Mouse (Mus musculus): ENCODE measurements around the gene A3galt2.

A3galt2 gene

DNA sequence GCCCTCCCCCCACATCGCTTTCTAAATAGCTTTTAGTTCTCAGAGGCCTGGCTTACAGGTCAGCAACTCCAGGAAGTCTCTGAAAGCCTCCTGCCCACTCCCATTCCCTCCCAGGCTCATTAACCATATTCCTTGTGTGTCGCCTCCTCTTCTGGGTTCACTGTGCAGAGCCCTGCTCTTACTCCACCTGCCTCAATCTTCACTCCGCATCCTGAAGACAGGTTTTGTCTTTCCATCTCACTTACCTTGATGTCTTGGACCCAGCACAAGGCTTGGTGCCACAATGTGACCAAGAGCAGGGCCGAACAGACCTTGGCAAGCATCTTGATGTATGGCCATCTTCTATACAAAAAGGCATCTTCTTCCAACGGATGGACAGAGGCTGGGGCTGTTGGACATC lies 4.0 kb downstream of the A3galt2 start:
- DNase-seq, result no peak

DNA sequence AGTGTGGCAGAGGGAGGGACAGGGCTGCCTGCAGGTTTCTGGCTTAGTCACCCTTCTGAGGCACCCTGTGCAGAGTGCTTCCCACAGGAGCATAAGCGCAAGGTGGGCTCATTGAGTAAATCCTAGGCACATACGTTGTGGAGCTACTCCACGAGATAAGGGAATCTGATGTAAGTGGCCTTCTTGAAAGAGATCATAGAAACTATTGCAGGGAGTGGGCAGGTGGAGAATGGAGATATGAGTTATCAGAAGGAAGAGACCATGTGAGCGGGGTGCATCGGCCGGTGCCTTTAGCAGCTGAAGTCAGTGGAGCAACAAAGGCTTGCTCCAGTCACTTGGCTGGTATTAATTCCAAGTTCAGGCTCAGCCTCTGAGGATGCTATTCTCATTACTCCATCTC lies 4.9 kb downstream of the A3galt2 start:
- no peak for DNase-seq

DNA sequence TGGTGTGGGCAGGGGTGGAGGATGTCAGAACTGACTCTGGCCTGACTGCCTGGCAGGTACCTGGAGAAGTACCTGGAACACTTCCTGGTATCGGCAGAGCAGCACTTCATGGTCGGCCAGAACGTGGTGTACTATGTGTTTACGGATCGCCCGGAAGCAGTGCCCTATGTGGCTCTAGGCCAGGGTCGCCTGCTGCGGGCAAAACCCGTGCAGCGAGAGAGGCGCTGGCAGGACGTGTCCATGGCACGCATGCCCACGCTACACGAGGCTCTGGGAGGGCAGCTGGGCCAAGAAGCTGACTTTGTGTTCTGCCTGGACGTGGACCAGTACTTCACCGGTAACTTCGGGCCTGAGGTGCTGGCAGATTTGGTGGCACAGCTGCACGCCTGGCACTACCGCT lies 11.8 kb downstream of the A3galt2 start:
- no peak for DNase-seq

DNA sequence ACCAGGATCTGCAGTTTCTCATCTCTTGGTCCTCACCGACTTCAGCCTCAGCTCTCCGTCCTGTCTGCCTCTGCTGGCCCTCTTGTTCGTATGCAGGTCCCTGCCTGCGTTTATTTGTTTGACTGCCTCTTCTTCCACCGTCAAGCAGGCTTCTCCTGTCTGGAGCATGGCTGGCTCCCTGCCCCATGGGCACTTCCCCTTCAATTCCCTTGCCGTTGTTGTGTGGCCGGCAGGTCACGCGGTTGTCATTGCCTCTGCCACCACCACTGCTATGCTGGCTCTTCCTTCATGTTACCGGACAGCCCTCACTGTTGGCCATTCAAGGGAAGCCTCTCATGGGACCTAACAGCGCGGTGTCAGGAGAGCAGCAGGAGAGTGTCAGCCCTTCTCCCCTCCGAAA lies 13.0 kb downstream of the A3galt2 start:
- DNase-seq, result no peak

DNA sequence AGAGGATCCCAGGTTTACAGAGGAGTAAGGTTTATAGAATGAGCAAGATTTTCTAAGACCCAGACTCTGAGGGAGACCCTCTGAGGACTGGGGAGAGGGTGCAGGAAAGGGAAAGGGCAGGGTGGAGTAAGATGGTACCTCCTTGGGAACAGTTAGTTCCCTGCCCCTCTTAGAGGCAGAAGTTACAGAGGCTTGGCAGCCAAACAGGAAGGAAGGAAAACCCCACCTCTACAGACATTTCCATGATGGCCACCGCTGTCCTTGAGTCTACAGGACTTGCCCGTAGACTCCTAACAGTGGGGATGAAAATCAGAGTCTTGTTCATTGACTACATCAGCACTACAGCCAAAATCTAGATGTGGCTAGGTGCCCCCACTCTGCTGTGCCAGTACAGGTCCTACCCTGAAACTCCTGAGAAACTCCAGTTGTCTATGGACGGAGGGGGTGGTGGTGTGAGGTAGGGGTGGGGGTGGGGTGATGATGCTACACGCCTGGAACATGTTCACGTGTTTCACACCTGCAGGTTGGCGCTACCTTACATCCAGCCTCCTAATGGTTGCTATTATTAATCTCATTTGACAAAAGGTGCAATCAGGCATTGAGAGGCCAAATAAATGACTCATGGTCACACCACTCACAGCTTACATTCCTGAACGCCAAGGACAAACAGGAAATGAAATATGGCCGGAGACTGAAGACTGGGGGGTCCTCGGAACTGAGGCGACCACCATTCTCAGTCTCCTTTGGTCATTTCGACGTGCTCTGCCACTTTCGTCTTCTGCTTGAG lies 14.6 kb downstream of the A3galt2 start:
- DNase-seq, result no peak

DNA sequence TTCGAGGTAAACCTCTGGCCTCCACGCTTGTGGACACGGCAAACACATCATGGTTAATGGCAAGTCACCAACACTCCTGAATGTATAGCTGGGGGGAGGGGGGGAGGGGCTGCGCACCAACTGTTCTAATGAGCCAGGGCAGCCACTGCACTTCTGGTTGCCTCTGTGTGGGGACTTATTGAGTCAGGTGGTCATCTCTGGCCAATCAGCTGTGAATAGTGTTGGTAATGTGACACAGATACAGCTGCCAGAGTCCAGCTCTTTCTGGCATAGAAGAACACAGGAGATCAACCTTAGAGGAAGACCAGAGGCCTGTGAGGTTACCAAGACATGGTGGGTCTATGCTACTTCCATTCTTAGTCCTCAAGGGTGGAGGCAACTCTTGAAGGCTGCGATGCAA lies 15.5 kb downstream of the A3galt2 start:
- no peak for DNase-seq

DNA sequence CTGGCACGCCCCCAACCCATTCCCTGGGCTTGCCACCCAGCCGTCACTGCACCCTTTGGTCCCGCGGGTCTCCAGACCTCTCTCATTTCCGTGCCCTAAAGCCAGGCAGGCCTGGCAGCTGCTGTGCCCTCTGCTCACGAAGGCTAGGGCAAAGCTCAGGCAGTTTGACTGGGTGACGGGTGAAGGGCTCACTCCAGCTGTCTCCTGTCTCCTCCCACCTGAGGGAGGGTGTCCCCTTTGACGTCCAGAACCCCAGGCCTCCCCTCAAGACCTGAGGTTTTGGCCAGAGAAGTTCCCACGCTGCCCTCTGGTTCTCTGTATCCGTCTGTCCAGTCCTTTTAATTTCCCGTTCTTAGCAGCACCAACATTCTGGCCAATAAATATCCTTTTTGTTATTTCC lies 18.7 kb downstream of the A3galt2 start:
- no peak for DNase-seq

DNA sequence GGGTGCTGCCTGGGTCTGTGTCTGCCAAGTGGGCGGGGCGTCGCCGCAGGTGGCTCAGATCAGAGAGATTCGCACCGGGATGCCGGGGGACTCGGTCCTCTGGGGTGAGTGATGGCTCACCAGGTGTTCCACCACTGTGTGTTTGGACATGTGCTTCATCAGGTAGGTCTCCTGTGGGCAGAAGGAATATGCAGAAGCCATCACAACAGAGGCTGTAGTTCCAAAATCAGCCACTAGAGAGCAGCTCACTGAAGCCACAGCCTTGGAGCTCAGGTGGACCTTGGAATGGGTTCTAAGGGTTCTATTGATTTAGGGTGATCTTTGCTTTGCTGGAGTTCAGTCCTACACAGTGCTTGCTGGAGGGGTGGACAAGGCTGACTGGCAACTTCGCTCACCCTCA lies 19.3 kb downstream of the A3galt2 start:
- DNase-seq, result peak in 1 of 2 experiments; percentile 56

DNA sequence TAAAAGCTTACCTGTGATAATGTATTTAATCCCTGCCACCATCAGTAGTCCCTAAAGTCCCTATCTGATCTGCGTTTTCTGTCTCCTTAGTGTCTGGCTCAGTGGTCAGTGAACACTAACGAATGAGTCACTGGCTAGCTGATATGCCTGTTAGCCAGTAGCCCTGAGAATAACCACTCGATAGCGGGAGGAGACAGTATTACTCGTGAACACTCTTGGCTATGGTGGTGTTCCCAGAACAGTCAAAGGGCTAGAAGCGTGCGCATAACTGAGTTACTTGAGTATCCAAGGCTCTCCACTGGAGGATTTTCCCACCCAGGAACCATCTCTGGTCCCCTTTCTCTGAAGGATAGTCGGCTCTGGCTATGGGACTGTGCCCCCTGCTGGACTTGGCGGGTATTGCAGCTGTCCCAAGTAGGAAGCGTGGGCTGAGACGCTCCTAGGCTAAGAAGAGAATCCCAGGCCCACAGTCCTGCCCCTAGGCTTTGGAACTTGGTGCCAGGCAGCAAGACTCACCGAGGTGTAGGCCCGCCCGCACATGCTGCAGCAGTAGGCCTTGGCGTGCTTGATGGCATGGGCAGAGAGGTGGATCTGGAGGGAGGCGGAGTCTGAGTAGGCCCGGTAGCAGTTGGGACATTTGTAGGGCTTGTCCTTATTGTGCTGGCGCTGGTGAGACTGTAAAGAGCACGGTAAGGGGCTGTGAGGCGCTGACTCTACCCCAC lies 21.6 kb downstream of the A3galt2 start:
- peak; percentile 45 to 82 for DNase-seq

DNA sequence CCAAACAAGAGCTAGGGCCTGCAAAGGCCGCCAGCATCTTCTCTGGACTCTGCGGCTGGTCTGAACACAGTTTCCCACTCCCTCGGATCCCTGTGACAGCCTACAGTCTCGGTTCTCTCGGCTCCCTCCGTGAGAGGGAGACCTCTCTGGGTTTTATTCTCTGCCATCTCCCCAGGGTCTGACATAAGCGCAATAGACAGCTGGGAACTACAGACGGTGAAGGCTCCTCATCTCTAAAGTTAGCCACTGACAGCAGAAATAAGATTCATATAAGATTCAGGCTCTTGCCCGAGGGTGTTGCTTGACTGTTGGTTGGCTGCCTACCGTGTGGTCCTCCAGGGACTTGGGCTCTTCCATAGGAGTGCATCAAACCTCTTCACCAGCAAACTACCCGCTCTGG lies 22.4 kb downstream of the A3galt2 start:
- no peak for DNase-seq

DNA sequence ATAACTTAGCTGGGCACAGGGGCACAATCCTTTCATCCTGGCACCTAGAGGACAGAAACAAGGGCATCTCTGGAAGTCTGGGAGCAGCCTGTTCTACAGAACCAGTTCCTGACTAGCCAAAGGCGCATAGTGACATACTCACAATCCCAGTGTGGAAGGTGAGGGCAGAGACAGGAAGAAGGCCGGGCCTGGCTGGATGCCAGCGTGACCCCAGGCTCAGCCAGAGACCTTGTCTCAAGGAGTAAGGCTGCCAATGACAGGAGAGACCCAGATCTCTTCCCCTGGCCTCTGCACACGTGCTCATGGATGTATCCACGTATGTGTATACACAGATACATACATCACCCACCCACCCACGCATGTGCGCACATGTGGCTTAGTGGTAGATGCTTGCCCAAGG lies 26.9 kb downstream of the A3galt2 start:
- DNase-seq, result no peak

DNA sequence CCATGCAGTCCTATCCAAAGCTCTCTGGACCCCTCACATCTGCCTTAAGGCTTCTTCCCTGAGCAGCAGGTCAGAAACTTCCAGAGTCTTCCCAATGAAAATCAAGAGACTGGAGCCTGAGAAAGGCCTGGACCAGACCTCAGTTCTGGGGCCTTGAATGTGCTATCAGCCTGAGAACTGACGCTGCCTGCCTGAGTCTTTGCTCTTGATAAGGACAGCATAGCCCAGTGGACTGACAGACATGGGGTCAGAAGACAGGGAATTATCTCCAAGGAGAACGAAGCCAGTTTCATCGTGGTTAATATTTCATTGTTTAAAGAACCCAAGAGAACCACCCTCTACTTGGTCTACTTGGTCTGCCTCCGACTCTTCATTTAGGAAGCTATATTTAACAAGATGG lies 27.5 kb downstream of the A3galt2 start:
- DNase-seq, result no peak

DNA sequence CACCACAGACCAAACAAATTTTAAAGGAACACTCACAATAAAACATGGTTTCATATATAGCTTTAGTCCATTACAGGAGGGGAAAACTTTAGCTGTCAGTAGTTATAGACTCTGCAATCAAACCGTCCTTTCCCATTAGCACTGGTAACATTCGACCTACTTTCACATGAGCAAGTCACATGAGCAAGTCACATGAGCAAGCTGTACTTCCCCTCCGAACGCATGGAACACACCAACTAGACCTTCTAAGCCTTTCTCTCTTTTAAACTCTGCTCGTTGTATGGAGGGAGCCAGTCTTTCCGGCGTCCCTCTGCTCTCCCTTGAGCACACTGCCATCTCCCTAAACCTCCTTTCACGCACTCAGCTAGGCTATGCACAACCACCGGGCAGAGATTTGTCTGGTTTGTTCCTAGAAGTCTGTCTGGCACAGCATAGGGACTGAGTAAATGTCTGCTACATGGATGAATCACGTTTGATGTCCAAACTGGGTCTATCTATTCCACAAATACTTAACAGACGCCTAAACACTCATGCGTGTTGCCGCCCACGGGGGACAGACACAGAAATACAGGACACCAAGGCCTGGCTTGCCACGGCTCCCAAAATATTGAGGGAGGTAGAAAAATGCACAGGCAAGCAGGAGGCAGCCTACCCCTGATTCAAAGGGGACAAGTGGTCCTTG lies 29.9 kb downstream of the A3galt2 start:
- no peak for DNase-seq

DNA sequence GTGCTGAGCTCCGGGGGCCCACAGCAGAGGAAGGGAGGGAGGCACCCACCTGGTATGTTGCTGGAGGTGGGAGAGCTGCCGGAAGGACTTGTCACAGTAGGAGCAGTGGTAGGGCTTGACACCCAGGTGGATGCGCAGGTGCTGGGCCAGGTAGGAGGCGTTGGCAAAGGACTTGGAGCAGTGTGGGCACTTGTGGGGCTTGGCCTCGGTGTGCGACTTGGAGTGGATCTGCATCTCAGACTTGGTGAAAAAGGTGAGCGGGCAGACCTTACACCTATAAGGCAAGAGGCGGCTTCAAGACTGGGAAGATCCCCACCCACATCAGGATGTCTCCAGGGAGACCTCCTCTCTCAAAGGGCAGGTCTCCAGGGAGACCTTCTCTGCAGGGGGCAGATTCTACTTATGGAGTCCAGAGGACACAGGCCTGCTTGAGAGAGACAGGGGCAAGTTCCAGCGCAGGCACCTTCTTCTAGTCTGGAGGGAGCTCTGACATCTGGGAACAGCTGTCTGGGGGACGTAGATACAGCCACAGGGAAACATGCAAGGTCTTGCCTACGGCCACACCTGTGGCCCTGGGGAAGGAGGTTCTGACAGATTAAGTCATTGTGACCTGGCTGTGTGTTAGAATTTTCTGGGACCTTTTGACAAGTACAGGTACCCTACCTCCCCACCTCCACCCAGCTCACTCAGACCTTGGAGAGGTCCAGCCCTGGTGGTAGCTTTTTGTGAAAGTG lies 30.9 kb downstream of the A3galt2 start:
- no peak for DNase-seq

DNA sequence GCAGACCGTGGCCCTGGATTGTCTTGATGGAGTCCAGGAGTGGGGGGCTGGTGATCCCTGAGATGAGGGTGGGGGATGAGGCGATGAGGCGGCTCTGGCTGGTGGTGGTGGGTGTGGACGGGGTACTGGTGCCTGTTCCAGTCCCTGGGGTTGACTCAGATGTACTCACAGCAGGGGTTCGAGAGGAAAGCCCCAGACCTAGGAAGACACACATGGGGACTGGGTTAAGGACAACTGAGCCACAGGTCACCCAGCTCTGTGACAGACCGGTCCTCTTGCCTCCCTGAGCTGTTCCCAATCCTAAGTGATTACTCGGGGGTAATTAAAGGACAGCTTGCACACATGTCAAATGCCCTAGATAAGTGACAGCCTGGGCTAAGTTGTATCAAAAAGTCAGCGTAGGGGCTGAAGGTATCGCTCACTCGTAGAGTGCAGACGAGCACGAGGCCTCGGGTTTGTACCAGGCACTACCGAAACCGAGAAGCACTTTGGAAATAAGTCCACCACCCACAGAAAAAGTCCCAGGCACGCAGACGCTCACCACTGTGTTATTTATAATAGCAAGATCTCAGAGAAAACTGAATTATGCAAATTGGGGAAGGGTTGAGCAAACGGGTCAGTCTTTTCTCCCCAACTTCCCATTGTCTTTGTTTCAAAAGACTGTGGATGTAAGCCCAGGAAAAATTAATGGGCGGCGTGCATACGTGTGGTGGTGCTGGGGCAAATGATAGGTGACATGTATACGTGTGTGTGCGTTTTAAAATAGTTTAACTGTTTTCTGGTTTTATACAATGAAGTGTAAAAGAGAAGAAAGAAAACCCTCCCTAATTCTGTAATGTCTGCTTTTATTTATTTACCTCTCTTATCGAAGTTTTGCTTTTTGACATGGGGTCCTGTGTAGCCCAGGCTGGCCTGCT lies 32.1 kb downstream of the A3galt2 start:
- no peak for DNase-seq

DNA sequence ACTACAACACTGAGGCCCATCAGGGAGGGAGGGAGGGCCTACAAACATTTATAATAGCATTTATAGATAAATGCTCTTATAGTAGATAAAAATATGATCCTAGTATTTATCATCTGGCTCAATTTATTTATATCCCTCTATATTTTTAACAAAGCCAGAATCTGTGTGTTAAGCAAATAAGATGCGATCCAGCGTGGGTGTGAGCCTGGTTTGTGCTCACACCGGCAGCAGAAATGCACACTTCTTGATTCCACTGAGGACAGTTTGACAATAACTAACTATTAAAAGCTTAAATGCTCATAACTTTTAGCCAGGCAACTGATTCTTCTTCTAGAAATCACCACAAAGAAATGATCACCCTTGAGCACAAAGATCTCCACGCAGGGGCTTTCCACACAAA lies 32.9 kb downstream of the A3galt2 start:
- DNase-seq, result no peak

DNA sequence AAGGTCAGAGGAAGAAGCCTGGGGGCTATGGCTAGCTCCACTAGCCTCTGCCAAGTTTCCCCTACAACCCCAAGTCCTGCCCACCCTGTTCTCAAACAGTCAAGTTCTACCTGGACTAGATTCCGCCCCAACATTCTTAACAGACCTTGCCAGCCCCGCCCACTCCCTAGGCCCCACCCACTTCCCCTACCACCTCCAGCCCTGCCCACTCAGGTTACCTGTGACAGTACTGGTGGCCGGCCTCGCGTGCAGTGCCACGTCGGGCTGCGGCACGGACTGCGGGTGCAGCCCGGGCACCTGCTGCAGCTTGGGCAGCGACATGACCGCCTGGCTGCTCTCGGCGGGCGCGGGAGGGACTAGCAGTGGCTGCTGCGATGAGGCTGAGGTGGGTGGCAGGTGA lies 34.5 kb downstream of the A3galt2 start:
- DNase-seq, result no peak

DNA sequence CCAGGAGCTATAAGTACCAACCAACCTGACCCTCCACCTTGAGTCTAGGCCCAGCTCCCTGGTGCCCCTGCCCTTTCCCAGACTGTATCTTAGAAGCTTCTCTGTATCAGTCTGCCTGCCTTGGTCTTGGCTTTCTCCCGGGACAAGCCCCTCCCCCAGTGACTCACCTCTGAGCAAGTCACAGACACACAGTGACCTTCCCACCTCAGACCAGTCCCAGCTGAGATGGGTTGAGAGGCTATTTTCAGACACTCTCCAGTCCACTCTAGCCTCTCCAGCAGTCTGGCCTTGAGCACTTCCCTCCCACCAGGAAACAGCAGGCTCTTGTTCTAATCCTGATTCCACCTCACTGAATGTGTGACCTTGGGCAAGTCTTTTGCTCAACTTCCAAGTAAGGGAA lies 38.5 kb downstream of the A3galt2 start:
- DNase-seq, result no peak

DNA sequence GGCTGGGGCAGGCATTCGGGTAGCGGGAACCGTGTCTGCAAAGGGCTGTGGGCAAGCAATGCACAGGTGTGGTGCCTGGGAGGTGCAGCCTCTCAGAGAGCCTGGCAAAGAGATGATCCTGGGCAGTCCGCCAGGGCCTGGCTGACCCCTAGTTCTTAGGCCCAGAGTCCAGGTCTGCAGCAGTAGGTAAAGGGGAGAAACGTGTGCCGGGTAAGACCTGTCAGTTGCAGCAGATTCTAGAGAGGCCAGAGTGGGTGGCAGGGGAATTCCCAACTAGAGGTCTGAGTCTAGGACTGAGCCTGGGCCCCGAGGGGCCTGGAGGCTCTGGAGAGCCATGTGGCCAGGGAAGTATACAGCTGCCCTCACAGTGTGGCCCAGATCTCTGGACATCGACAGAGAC lies 39.0 kb downstream of the A3galt2 start:
- no peak for DNase-seq

DNA sequence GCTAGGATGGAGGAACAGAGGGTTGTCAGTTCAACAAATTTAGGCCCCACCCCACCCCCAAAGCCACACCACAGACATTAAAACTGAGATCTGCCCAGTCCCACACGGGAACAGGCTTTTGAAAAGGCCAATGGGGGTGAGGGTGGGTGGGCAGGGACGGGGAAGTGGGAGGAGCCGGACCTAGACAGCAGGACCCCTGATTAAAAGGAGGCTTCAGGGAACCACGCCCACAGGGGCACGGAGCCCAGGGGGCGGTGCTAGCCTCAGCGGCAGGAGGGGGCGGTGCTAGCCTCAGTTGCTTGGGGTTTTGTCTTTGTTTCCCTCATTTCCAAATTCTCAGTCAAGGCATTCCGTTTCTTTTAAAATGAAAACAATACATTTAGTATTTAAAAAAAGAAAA lies 40.4 kb downstream of the A3galt2 start:
- no peak for DNase-seq

DNA sequence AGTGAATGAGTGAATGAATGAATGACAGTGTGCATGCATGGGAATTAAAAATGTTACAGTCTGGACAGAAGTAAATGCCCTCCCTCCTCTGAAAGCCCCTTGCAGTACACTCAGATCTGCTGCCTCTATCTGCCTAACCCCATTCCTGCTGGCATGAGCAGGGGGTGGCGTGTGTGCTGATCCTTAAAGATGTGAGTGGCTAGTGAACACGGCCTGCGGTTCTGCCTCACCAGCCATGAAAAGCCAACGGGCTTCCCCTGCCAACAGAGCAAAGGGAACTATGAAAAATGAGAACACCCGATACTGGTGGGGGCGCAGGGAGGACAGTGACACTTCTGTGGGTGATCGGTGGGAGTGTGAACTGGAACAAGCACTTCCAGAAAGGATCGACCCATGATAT lies 41.6 kb downstream of the A3galt2 start:
- DNase-seq, result no peak

Measured in spleen, adult 18-20 months (tissue).